Mouse (Mus musculus) regulatory T cell (primary cell): ENCODE measurements around the gene Raph1.

Source experiments
- in situ Hi-C: fragments of 300-600 bp; cut with MboI, MseI; formaldehyde crosslinking; loops from one replicate; pipeline ENCODE4 v1.15.1; 2025; ENCODE audit warnings: high pct_unique_total_duplicates

Gene Raph1

GRCm38 (mm10) chr1:60565931-60566630 is 823 bp downstream of the Raph1 start:
- in situ Hi-C loops: loop anchor here (5.0 to 10.0 kb wide), 2 partner anchors 181 to 299 kb away; no protein-coding TSS in a partner anchor

GRCm38 (mm10) chr1:60565270-60565920 is 1.5 kb downstream of the Raph1 start:
- in situ Hi-C loops: loop anchor here (5.0 to 10.0 kb wide), 2 partner anchors 182 to 299 kb away; no protein-coding TSS in a partner anchor

- in situ Hi-C loops: loop anchor here (5.0 to 10.0 kb wide), 2 partner anchors 183 to 300 kb away; no protein-coding TSS in a partner anchor
Measured at GRCm38 (mm10) chr1:60564691-60565090, 2.2 kb downstream of the Raph1 start.

- in situ Hi-C loops: loop anchor here (10.0 kb wide), 1 partner anchor 302 kb away; no protein-coding TSS in a partner anchor
Measured at GRCm38 (mm10) chr1:60563021-60563420, 3.9 kb downstream of the Raph1 start.

GRCm38 (mm10) chr1:60543681-60544080 is 23.2 kb downstream of the Raph1 start:
- in situ Hi-C loops: no loop called here

- in situ Hi-C loops: loop anchor here (10.0 kb wide), 1 partner anchor 426 kb away; no protein-coding TSS in a partner anchor
Measured at GRCm38 (mm10) chr1:60539272-60539671, 27.6 kb downstream of the Raph1 start.

- in situ Hi-C loops: loop anchor here (5.0 to 10.0 kb wide), 2 partner anchors 327 to 430 kb away; no protein-coding TSS in a partner anchor
Measured at GRCm38 (mm10) chr1:60534932-60535331, 32.0 kb downstream of the Raph1 start.

- in situ Hi-C loops: loop anchor here (5.0 to 10.0 kb wide), 2 partner anchors 332 to 434 kb away; no protein-coding TSS in a partner anchor
Measured at GRCm38 (mm10) chr1:60530636-60531035, 36.3 kb downstream of the Raph1 start.

- in situ Hi-C loops: loop anchor here (5.0 to 10.0 kb wide), 2 partner anchors 332 to 435 kb away; no protein-coding TSS in a partner anchor
Measured at GRCm38 (mm10) chr1:60530107-60530506, 36.8 kb downstream of the Raph1 start.

GRCm38 (mm10) chr1:60510584-60510983 is 56.3 kb downstream of the Raph1 start:
- in situ Hi-C loops: no loop called here

GRCm38 (mm10) chr1:60503456-60503855 is 63.4 kb downstream of the Raph1 start:
- in situ Hi-C loops: no loop called here

- in situ Hi-C loops: no loop called here
Measured at GRCm38 (mm10) chr1:60493421-60493820, 73.5 kb downstream of the Raph1 start.

- in situ Hi-C loops: no loop called here
Measured at GRCm38 (mm10) chr1:60492404-60492803, 74.5 kb downstream of the Raph1 start.

- in situ Hi-C loops: no loop called here
Measured at GRCm38 (mm10) chr1:60490510-60490909, 76.4 kb downstream of the Raph1 start.

- in situ Hi-C loops: no loop called here
Measured at GRCm38 (mm10) chr1:60489660-60490059, 77.2 kb downstream of the Raph1 start.

- in situ Hi-C loops: no loop called here
Measured at GRCm38 (mm10) chr1:60488635-60489034, 78.3 kb downstream of the Raph1 start.

- in situ Hi-C loops: no loop called here
Measured at GRCm38 (mm10) chr1:60485649-60486048, 81.3 kb downstream of the Raph1 start.

- in situ Hi-C loops: no loop called here
Measured at GRCm38 (mm10) chr1:60482881-60483280, 84.0 kb downstream of the Raph1 start.

- in situ Hi-C loops: no loop called here
Measured at GRCm38 (mm10) chr1:60481561-60481960, 85.3 kb downstream of the Raph1 start.

GRCm38 (mm10) chr1:60470541-60470940 is 96.4 kb downstream of the Raph1 start:
- in situ Hi-C loops: no loop called here

- in situ Hi-C loops: loop anchor here (5.0 kb wide), 1 partner anchor 58 kb away; no protein-coding TSS in a partner anchor
Measured at GRCm38 (mm10) chr1:60469491-60469890, 97.4 kb downstream of the Raph1 start.

GRCm38 (mm10) chr1:60460623-60461022 is 106.3 kb downstream of the Raph1 start:
- in situ Hi-C loops: no loop called here
